Mouse (Mus musculus): Measurements from ENCODE around the gene Clpb. TPM values are rescaled to one million over a fixed set of nuclear protein-coding genes. Genes with fewer than 3 reads are reported as not detected.

The Clpb gene
- polyA plus RNA-seq, 1 experiment, result 12.5 TPM

GRCm38 (mm10) chr7:101720356-101720755 is 56.9 kb downstream of the Clpb start:
- 79% methylated on average over 3 of the region's 3 CpGs for WGBS
- no peak overlapping the region for H3K27ac ChIP-seq (ENCODE audit: control insufficient read depth, insufficient read depth, low read depth, low read length, poor library complexity)

GRCm38 (mm10) chr7:101725081-101725480 is 61.6 kb downstream of the Clpb start:
- 86% methylated on average over 4 of the region's 4 CpGs for WGBS
- H3K4me1 ChIP-seq (ENCODE audit: control insufficient read depth, insufficient read depth, low read length), result peaks cover 6% of the 10 kb centered on the region
- TF ChIP-seq POLR2A (IDR thresholded peaks at IDR 0.05; ENCODE audit: borderline replicate concordance, control insufficient read depth, low read depth, low read length) (no peak), CTCF (IDR thresholded peaks at IDR 0.05; ENCODE audit: control insufficient read depth, insufficient read depth, low read length) (peak; percentile 46; the same call in 1 of the 2 replicates)
- no peak overlapping the region for H3K4me3 ChIP-seq (replicated peaks; ENCODE audit: control insufficient read depth, low read depth, low read length)
- no peak overlapping the region for H3K27ac ChIP-seq (ENCODE audit: control insufficient read depth, insufficient read depth, low read depth, low read length, poor library complexity)

More at GRCm38 (mm10) chr7:101720356-101720755, 56.9 kb downstream of the Clpb start:
- TF ChIP-seq POLR2A (IDR thresholded peaks at IDR 0.05; ENCODE audit: borderline replicate concordance, control insufficient read depth, low read depth, low read length) (no peak), CTCF (IDR thresholded peaks at IDR 0.05; ENCODE audit: control insufficient read depth, insufficient read depth, low read length) (no peak)
- Histone ChIP-seq H3K4me3 (replicated peaks; ENCODE audit: control insufficient read depth, low read depth, low read length) (no peak overlapping the region), H3K4me1 (ENCODE audit: control insufficient read depth, insufficient read depth, low read length) (no peaks in the 10 kb centered on the region; the same call in 1 of the 2 replicates)

- no peak for TF ChIP-seq POLR2A (IDR thresholded peaks at IDR 0.05; ENCODE audit: borderline replicate concordance, control insufficient read depth, low read depth, low read length)
- no peak for TF ChIP-seq CTCF (IDR thresholded peaks at IDR 0.05; ENCODE audit: control insufficient read depth, insufficient read depth, low read length)
- H3K4me1 ChIP-seq (ENCODE audit: control insufficient read depth, insufficient read depth, low read length), result peaks cover 6% of the 10 kb centered on the region
- 44% methylated on average over 2 of the region's 2 CpGs for WGBS
- H3K27ac ChIP-seq (ENCODE audit: control insufficient read depth, insufficient read depth, low read depth, low read length, poor library complexity), result no peak overlapping the region
- no peak overlapping the region for H3K4me3 ChIP-seq (replicated peaks; ENCODE audit: control insufficient read depth, low read depth, low read length)
Measured at GRCm38 (mm10) chr7:101726980-101727379, 63.5 kb downstream of the Clpb start.

- TF ChIP-seq CTCF (IDR thresholded peaks at IDR 0.05; ENCODE audit: control insufficient read depth, insufficient read depth, low read length) (no peak), POLR2A (IDR thresholded peaks at IDR 0.05; ENCODE audit: borderline replicate concordance, control insufficient read depth, low read depth, low read length) (no peak)
- Histone ChIP-seq H3K27ac (ENCODE audit: control insufficient read depth, insufficient read depth, low read depth, low read length, poor library complexity) (no peak overlapping the region), H3K4me1 (ENCODE audit: control insufficient read depth, insufficient read depth, low read length) (peaks cover 6% of the 10 kb centered on the region), H3K4me3 (replicated peaks; ENCODE audit: control insufficient read depth, low read depth, low read length) (no peak overlapping the region)
- 97% methylated on average over 1 of the region's 1 CpGs for WGBS
Measured at GRCm38 (mm10) chr7:101732096-101732495, 68.7 kb downstream of the Clpb start.

GRCm38 (mm10) chr7:101733042-101733441 is 69.6 kb downstream of the Clpb start:
- Histone ChIP-seq H3K27ac (ENCODE audit: control insufficient read depth, insufficient read depth, low read depth, low read length, poor library complexity) (no peak overlapping the region), H3K4me1 (ENCODE audit: control insufficient read depth, insufficient read depth, low read length) (peaks cover 4% of the 10 kb centered on the region), H3K4me3 (replicated peaks; ENCODE audit: control insufficient read depth, low read depth, low read length) (no peak overlapping the region)
- 87% methylated on average over 2 of the region's 2 CpGs for WGBS
- TF ChIP-seq CTCF (IDR thresholded peaks at IDR 0.05; ENCODE audit: control insufficient read depth, insufficient read depth, low read length), result no peak
- TF ChIP-seq POLR2A (IDR thresholded peaks at IDR 0.05; ENCODE audit: borderline replicate concordance, control insufficient read depth, low read depth, low read length), result no peak

GRCm38 (mm10) chr7:101735297-101735696 is 71.9 kb downstream of the Clpb start:
- Histone ChIP-seq H3K4me1 (ENCODE audit: control insufficient read depth, insufficient read depth, low read length) (peaks cover 1% of the 10 kb centered on the region; the same call in 1 of the 2 replicates), H3K4me3 (replicated peaks; ENCODE audit: control insufficient read depth, low read depth, low read length) (no peak overlapping the region), H3K27ac (ENCODE audit: control insufficient read depth, insufficient read depth, low read depth, low read length, poor library complexity) (no peak overlapping the region)
- TF ChIP-seq POLR2A (IDR thresholded peaks at IDR 0.05; ENCODE audit: borderline replicate concordance, control insufficient read depth, low read depth, low read length) (no peak), CTCF (IDR thresholded peaks at IDR 0.05; ENCODE audit: control insufficient read depth, insufficient read depth, low read length) (no peak)
- WGBS, result 65% methylated on average over 1 of the region's 1 CpGs

- WGBS, result 63% methylated on average over 3 of the region's 3 CpGs
- TF ChIP-seq CTCF (IDR thresholded peaks at IDR 0.05; ENCODE audit: control insufficient read depth, insufficient read depth, low read length) (no peak), POLR2A (IDR thresholded peaks at IDR 0.05; ENCODE audit: borderline replicate concordance, control insufficient read depth, low read depth, low read length) (no peak)
- Histone ChIP-seq H3K4me1 (ENCODE audit: control insufficient read depth, insufficient read depth, low read length) (peaks cover 1% of the 10 kb centered on the region; the same call in 1 of the 2 replicates), H3K4me3 (replicated peaks; ENCODE audit: control insufficient read depth, low read depth, low read length) (no peak overlapping the region), H3K27ac (ENCODE audit: control insufficient read depth, insufficient read depth, low read depth, low read length, poor library complexity) (no peak overlapping the region)
Measured at GRCm38 (mm10) chr7:101737735-101738134, 74.3 kb downstream of the Clpb start.

- WGBS, result 69% methylated on average over 1 of the region's 1 CpGs
- no peak overlapping the region for H3K27ac ChIP-seq (ENCODE audit: control insufficient read depth, insufficient read depth, low read depth, low read length, poor library complexity)
- no peak for TF ChIP-seq POLR2A (IDR thresholded peaks at IDR 0.05; ENCODE audit: borderline replicate concordance, control insufficient read depth, low read depth, low read length)
- no peak for TF ChIP-seq CTCF (IDR thresholded peaks at IDR 0.05; ENCODE audit: control insufficient read depth, insufficient read depth, low read length)
- H3K4me1 ChIP-seq (ENCODE audit: control insufficient read depth, insufficient read depth, low read length), result peaks cover 1% of the 10 kb centered on the region; the same call in 1 of the 2 replicates
- H3K4me3 ChIP-seq (replicated peaks; ENCODE audit: control insufficient read depth, low read depth, low read length), result no peak overlapping the region
Measured at GRCm38 (mm10) chr7:101739602-101740001, 76.2 kb downstream of the Clpb start.

GRCm38 (mm10) chr7:101743487-101743886 is 80.1 kb downstream of the Clpb start:
- TF ChIP-seq POLR2A (IDR thresholded peaks at IDR 0.05; ENCODE audit: borderline replicate concordance, control insufficient read depth, low read depth, low read length), result no peak
- no peak for TF ChIP-seq CTCF (IDR thresholded peaks at IDR 0.05; ENCODE audit: control insufficient read depth, insufficient read depth, low read length)
- H3K4me3 ChIP-seq (replicated peaks; ENCODE audit: control insufficient read depth, low read depth, low read length), result no peak overlapping the region

More at GRCm38 (mm10) chr7:101743487-101743886, 80.1 kb downstream of the Clpb start:
- Histone ChIP-seq H3K27ac (ENCODE audit: control insufficient read depth, insufficient read depth, low read depth, low read length, poor library complexity) (no peak overlapping the region), H3K4me1 (ENCODE audit: control insufficient read depth, insufficient read depth, low read length) (peaks cover 1% of the 10 kb centered on the region; the same call in 1 of the 2 replicates)
- WGBS, result 74% methylated on average over 4 of the region's 4 CpGs

All from bone marrow, adult 2 months (tissue).